Comparison of ENCODE assay signal across 8 mouse cellular contexts in genomic region chr17:45685171-45686092, GRCm38 (mm10). TPM values are rescaled to one million over a fixed set of nuclear protein-coding genes. Genes with fewer than 3 reads are reported as not detected.
DNase-seq lines count a peak whose midpoint lies in the region; ATAC-seq and TF ChIP-seq lines count a peak whose summit lies in the region.

No protein-coding gene starts in this region.

- H3K27me3 ChIP-seq in heart, embryonic 10.5 days (ENCODE audit: insufficient read depth, poor library complexity, severe bottlenecking), result no peaks in the 10 kb centered on the region
- no peaks in the 10 kb centered on the region for H3K27me3 ChIP-seq in kidney, postnatal 0 days (ENCODE audit: insufficient read depth, low read length)
- no peaks in the 10 kb centered on the region for H3K27me3 ChIP-seq in lung, embryonic 16.5 days (ENCODE audit: control insufficient read depth, insufficient read depth, low read depth, low read length)

- TF ChIP-seq CTCF in kidney, postnatal 0 days (IDR thresholded peaks at IDR 0.05; ENCODE audit: low read depth), result peak; percentile 6; the same call in 1 of the 2 replicates

- ATAC-seq in kidney, postnatal 0 days (replicated peaks; ENCODE audit: low FRiP score, low read depth), result peak; percentile 42
- ATAC-seq in lung, embryonic 16.5 days (ENCODE audit: low read depth), result peak; percentile 52

- H3K9me3 ChIP-seq in heart, embryonic 10.5 days, result no peaks in the 10 kb centered on the region
- H3K9me3 ChIP-seq in kidney, postnatal 0 days (replicated peaks; ENCODE audit: low read length), result no peaks in the 10 kb centered on the region
- no peaks in the 10 kb centered on the region for H3K9me3 ChIP-seq in lung, embryonic 16.5 days (ENCODE audit: control insufficient read depth, low read length)

- peak overlapping the region; percentile 93 for H3K27ac ChIP-seq in heart, embryonic 10.5 days
- peak overlapping the region; percentile 87 for H3K27ac ChIP-seq in kidney, postnatal 0 days
- peak overlapping the region; percentile 85 for H3K27ac ChIP-seq in lung, embryonic 16.5 days (ENCODE audit: low read length)

- peak overlapping the region; percentile 94 for H3K4me2 ChIP-seq in kidney, postnatal 0 days (ENCODE audit: low read length)
- peak overlapping the region; percentile 73 for H3K4me2 ChIP-seq in lung, embryonic 16.5 days (ENCODE audit: low read depth, low read length)

- H3K4me3 ChIP-seq in heart, embryonic 10.5 days, result peak overlapping the region; percentile 89
- H3K4me3 ChIP-seq in kidney, postnatal 0 days (replicated peaks; ENCODE audit: low read depth, low read length), result peak overlapping the region; percentile 91
- peak overlapping the region; percentile 94 for H3K4me3 ChIP-seq in lung, embryonic 16.5 days (ENCODE audit: low read length)

- WGBS in heart, embryonic 10.5 days, result under 1% methylated on average over 58 of the region's 58 CpGs
- under 1% methylated on average over 58 of the region's 58 CpGs for WGBS in kidney, postnatal 0 days
- WGBS in lung, embryonic 16.5 days, result under 1% methylated on average over 58 of the region's 58 CpGs

- peaks cover 43% of the 10 kb centered on the region for H3K4me1 ChIP-seq in heart, embryonic 10.5 days
- H3K4me1 ChIP-seq in kidney, postnatal 0 days (replicated peaks; ENCODE audit: insufficient read depth, low read length), result peaks cover 18% of the 10 kb centered on the region; the same call in 1 of the 2 replicates
- H3K4me1 ChIP-seq in lung, embryonic 16.5 days (replicated peaks; ENCODE audit: control insufficient read depth, insufficient read depth, low read length), result peaks cover 28% of the 10 kb centered on the region

- H3K9ac ChIP-seq in kidney, postnatal 0 days (ENCODE audit: low read depth, low read length), result peak overlapping the region; percentile 85
- peak overlapping the region; percentile 90 for H3K9ac ChIP-seq in lung, embryonic 16.5 days (ENCODE audit: low read length)

- no peaks in the 10 kb centered on the region for H3K36me3 ChIP-seq in heart, embryonic 10.5 days
- no peaks in the 10 kb centered on the region for H3K36me3 ChIP-seq in kidney, postnatal 0 days (ENCODE audit: insufficient read depth, low read length)
- no peaks in the 10 kb centered on the region for H3K36me3 ChIP-seq in lung, embryonic 16.5 days (ENCODE audit: control insufficient read depth, insufficient read depth, low read length)

- DNase-seq in CD4-positive helper T cell, adult 2 months (ENCODE audit: low read depth, low spot score), result peak; percentile 35
- DNase-seq in NIH3T3 (ENCODE audit: low read depth), result peak; percentile 63
- peak; percentile 70 for DNase-seq in embryo, embryonic 11 days
- no peak for DNase-seq in heart, embryonic 10.5 days (ENCODE audit: low spot score)
- DNase-seq in kidney, postnatal 0 days (ENCODE audit: low spot score), result peak; percentile 62
- peak; percentile 59 for DNase-seq in retina, embryonic 14.5 days (ENCODE audit: low spot score)
- no peak for DNase-seq in urinary bladder, adult 2 months (ENCODE audit: low spot score)

RNA-seq across cellular contexts. Expression of gene Mrpl14, which starts 0.7 kb away (rescaled TPM):
- polyA plus RNA-seq in heart, embryonic 10.5 days (2016; fragmentation: Nextera tagmentation; extraction: Ambion mirVana), result 148 and 163 TPM in 2 replicates
- 148 and 160 TPM in 2 replicates for polyA plus RNA-seq in kidney, postnatal 0 days (2015; fragmentation: Nextera tagmentation; extraction: Ambion mirVana)
- polyA plus RNA-seq in lung, embryonic 16.5 days (2015; fragmentation: Nextera tagmentation; extraction: Ambion mirVana), result 191 and 214 TPM in 2 replicates
- 100 and 106 TPM in 2 replicates for polyA plus RNA-seq in urinary bladder, adult 2 months (2012; rRNA removed)

RNA-seq across cellular contexts. Expression of gene Tmem63b, which starts 1.3 kb away (rescaled TPM):
- 42.2 and 43.5 TPM in 2 replicates for polyA plus RNA-seq in heart, embryonic 10.5 days (2016; fragmentation: Nextera tagmentation; extraction: Ambion mirVana)
- 29.6 and 32.7 TPM in 2 replicates for polyA plus RNA-seq in kidney, postnatal 0 days (2015; fragmentation: Nextera tagmentation; extraction: Ambion mirVana)
- polyA plus RNA-seq in lung, embryonic 16.5 days (2015; fragmentation: Nextera tagmentation; extraction: Ambion mirVana), result 52.7 and 55.6 TPM in 2 replicates
- 73.6 and 76.5 TPM in 2 replicates for polyA plus RNA-seq in urinary bladder, adult 2 months (2012; rRNA removed)

RNA-seq across cellular contexts. Expression of gene Capn11, which starts 26.3 kb away (rescaled TPM):
- 0.51 and 0.95 TPM in 2 replicates for polyA plus RNA-seq in heart, embryonic 10.5 days (2016; fragmentation: Nextera tagmentation; extraction: Ambion mirVana)
- polyA plus RNA-seq in kidney, postnatal 0 days (2015; fragmentation: Nextera tagmentation; extraction: Ambion mirVana), result 0.17 TPM in 1 of 2 replicates, not detected in the other
- 0.72 and 0.78 TPM in 2 replicates for polyA plus RNA-seq in lung, embryonic 16.5 days (2015; fragmentation: Nextera tagmentation; extraction: Ambion mirVana)
- polyA plus RNA-seq in urinary bladder, adult 2 months (2012; rRNA removed), result 2.3 and 2.7 TPM in 2 replicates

RNA-seq across cellular contexts. Expression of gene 1600014C23Rik, which starts 48.2 kb away (rescaled TPM):
- 0.62 TPM in 1 of 2 replicates, not detected in the other for polyA plus RNA-seq in heart, embryonic 10.5 days (2016; fragmentation: Nextera tagmentation; extraction: Ambion mirVana)
- 0.66 TPM in 1 of 2 replicates, not detected in the other for polyA plus RNA-seq in kidney, postnatal 0 days (2015; fragmentation: Nextera tagmentation; extraction: Ambion mirVana)
- not detected in 2 replicates for polyA plus RNA-seq in lung, embryonic 16.5 days (2015; fragmentation: Nextera tagmentation; extraction: Ambion mirVana)
- not detected in 2 replicates for polyA plus RNA-seq in urinary bladder, adult 2 months (2012; rRNA removed)

Comparison
In these comparisons a context has a peak if more than half of its experiments do, and no peak if none do; other contexts are left out.
1. DNase-seq: peak in CD4-positive helper T cell, adult 2 months (single experiment), NIH3T3 (single experiment), embryo, embryonic 11 days (single experiment), kidney, postnatal 0 days (single experiment) and retina, embryonic 14.5 days (single experiment); none in heart, embryonic 10.5 days (single experiment) and urinary bladder, adult 2 months (single experiment).
2. Peak in every context shown above with its lines, with median percentiles within 50 percentile points of each other: H3K27ac ChIP-seq and H3K4me3 ChIP-seq.